Mouse (Mus musculus): ENCODE data around the gene Slc16a10.
A peak's percentile ranks its signal among the peaks of the same experiment; 100 is the strongest.

GRCm38 (mm10) chr10:40190871-40191270 is 48.8 kb upstream of the Slc16a10 start:
- TF ChIP-seq RCOR1 (conservative IDR thresholded peaks at IDR 0.05; ENCODE audit: low read depth, low read length) = no peak
- TF ChIP-seq ZNF384 (IDR thresholded peaks at IDR 0.05; ENCODE audit: low read depth, low read length) = no peak
- TF ChIP-seq CTCF (conservative IDR thresholded peaks at IDR 0.05 in 1 of 2, IDR thresholded peaks at IDR 0.05 in 1 of 2; ENCODE audit: low read depth in 2 of 2, low read length in 2 of 2) = peak in 1 of 2 experiments; percentile 63; a peak in 2 of 4 replicates
- TF ChIP-seq SIN3A (IDR thresholded peaks at IDR 0.05; ENCODE audit: low read length) = no peak
- no peak for TF ChIP-seq POLR2A (IDR thresholded peaks at IDR 0.05; ENCODE audit: low read depth, low read length)
- no peak for TF ChIP-seq EP300 (IDR thresholded peaks at IDR 0.05; ENCODE audit: low read length)
- no peak for TF ChIP-seq ETS1 (conservative IDR thresholded peaks at IDR 0.05; ENCODE audit: low read depth, low read length)
- TF ChIP-seq TBP (conservative IDR thresholded peaks at IDR 0.05; ENCODE audit: low read depth, low read length) = no peak
- no peak for TF ChIP-seq POLR2AphosphoS2 (IDR thresholded peaks at IDR 0.05; ENCODE audit: low read depth, low read length)
- TF ChIP-seq SMC3 (IDR thresholded peaks at IDR 0.05; ENCODE audit: low read depth, low read length) = peak; percentile 68
- TF ChIP-seq MAX (IDR thresholded peaks at IDR 0.05; ENCODE audit: low read length) = no peak
- TF ChIP-seq E2F4 (IDR thresholded peaks at IDR 0.05; ENCODE audit: insufficient replicate concordance, low read depth, low read length) = no peak
- TF ChIP-seq MXI1 (IDR thresholded peaks at IDR 0.05; ENCODE audit: low read depth, low read length) = no peak
- no peak for TF ChIP-seq JUND (conservative IDR thresholded peaks at IDR 0.05; ENCODE audit: low read depth, low read length)

All from CH12.LX (cell line).